Mouse (Mus musculus): ENCODE results near the gene Svs6. TPM values are rescaled to one million over a fixed set of nuclear protein-coding genes. Genes with fewer than 3 reads are reported as not detected.

Gene Svs6
- polyA plus RNA-seq, 1 experiment from 2014 or later = not detected

DNA sequence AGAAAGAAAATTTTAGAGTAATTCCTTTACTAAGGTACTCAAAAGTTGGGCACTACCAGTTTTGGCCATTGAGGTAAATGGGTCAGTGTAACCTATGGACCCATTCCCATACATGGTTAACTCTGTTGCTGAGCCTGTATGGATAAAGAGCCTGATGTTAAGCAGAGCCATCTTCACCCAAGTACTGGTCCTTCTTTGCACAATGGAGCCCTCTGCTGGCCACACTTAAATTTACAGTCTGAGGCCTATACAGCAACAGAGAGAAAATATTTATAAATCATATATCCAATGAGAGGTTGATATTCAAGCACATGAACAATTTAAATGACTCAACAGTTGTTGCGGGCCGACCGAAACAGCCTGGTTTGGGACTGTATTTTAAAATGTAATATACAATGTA, 32.4 kb downstream of the Svs6 start:
- H3K9me3 ChIP-seq (ENCODE audit: control insufficient read depth, low read length) = no peaks in the 10 kb centered on the region
- no peak overlapping the region for H3K4me3 ChIP-seq (ENCODE audit: low read depth, low read length)
- no peaks in the 10 kb centered on the region for H3K36me3 ChIP-seq (ENCODE audit: control insufficient read depth, insufficient read depth, low read length)
- DNase-seq (ENCODE audit: low spot score) = peak; percentile 64
- WGBS = 92% methylated on average over 3 of the region's 3 CpGs
- H3K9ac ChIP-seq (ENCODE audit: low read length) = no peak overlapping the region
- no peak overlapping the region for H3K4me2 ChIP-seq (ENCODE audit: low read length)
- H3K27me3 ChIP-seq (replicated peaks; ENCODE audit: control insufficient read depth, insufficient read depth, low read length) = no peaks in the 10 kb centered on the region
- no peaks in the 10 kb centered on the region for H3K4me1 ChIP-seq (replicated peaks; ENCODE audit: control insufficient read depth, insufficient read depth, low read length)
- ATAC-seq (replicated peaks; ENCODE audit: low FRiP score, low TSS enrichment, low read depth) = no peak
- H3K27ac ChIP-seq (ENCODE audit: low read depth) = no peak overlapping the region

DNA sequence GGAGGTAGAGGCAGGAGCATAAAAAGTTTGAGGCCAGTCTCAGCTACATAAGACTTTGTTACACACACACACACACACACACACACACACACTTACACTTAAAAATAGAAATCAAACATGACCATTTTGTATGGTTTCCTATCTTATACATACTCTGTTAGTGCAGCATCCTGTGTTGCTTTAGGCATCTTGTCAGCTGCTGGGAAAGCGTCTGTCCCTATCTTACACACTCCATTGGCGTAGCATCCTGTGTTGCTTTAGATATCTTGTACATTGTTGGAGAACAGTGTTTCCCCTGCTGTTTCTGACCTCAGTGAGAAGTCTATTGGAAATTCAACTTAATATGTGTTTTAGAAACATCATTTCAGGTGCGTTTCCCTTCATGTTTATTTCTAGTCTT, 36.1 kb downstream of the Svs6 start:
- H3K36me3 ChIP-seq (ENCODE audit: control insufficient read depth, insufficient read depth, low read length) = no peaks in the 10 kb centered on the region
- no peak overlapping the region for H3K4me2 ChIP-seq (ENCODE audit: low read length)
- no peaks in the 10 kb centered on the region for H3K9me3 ChIP-seq (ENCODE audit: control insufficient read depth, low read length)
- no peaks in the 10 kb centered on the region for H3K27me3 ChIP-seq (replicated peaks; ENCODE audit: control insufficient read depth, insufficient read depth, low read length)
- 84% methylated on average over 3 of the region's 3 CpGs for WGBS
- H3K4me1 ChIP-seq (replicated peaks; ENCODE audit: control insufficient read depth, insufficient read depth, low read length) = no peaks in the 10 kb centered on the region
- DNase-seq (ENCODE audit: low spot score) (no peak), ATAC-seq (replicated peaks; ENCODE audit: low FRiP score, low TSS enrichment, low read depth) (no peak)
- no peak overlapping the region for H3K4me3 ChIP-seq (ENCODE audit: low read depth, low read length)
- H3K9ac ChIP-seq (ENCODE audit: low read length) = no peak overlapping the region
- no peak overlapping the region for H3K27ac ChIP-seq (ENCODE audit: low read depth)

DNA sequence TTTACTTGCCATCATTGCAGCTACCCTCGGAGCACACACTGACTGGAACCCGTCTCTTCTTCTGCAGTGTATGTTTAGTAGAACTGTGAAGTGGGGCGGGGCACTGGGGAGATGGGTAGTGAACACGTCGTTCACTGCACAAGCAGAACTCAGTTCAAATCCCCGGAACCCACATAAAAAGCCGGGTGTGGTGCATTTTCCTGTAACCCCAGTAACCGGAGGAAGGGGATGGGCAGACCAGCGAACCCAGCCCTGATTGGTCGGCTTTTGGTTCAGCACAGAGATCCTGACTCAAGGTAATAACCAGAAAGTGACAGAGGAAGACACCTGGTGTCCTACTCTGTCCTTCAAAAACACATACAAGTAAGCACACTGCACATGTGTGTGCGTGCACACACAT, 36.8 kb downstream of the Svs6 start:
- WGBS = 90% methylated on average over 11 of the region's 11 CpGs

DNA sequence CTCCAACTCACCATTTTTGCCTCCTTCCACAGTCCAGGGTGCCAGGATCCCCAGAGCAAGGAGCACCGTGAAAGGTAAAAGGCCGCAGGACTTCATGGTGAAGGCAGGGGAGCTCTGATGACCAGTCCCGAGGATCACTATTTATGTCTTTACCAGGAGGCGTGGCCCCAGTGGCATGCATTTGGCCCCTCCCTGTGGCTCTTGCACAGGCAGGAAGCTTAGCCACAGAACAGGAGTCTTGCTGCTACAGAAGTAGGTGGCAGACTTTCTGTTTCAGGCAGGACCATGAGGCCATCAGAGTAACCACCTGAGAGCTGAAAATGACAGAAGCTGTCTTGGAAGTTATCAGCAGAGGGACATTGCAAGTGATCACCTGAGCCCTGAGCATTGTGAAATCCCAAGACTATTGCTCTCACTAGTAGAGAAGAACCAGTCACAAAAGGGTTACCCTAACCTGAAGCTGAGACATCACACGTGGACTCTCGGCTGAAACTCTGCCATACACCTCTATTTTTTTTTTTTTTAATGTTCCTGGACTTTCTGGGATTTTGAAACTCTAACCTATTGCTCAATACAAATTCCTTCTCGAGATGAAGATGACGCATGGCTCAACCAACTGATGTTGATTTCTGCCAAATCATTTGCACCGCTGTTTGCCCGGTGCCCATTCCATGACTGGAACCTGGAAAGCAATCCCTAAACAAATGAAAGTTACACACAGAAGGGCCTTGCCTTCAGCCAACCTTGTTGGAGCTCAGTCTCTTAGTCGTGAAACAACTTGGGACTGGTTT, 39.8 kb downstream of the Svs6 start:
- WGBS = 73% methylated on average over 11 of the region's 11 CpGs

More for the DNA sequence above, 36.8 kb downstream of the Svs6 start:
- Histone ChIP-seq H3K4me2 (ENCODE audit: low read length) (no peak overlapping the region), H3K36me3 (ENCODE audit: control insufficient read depth, insufficient read depth, low read length) (no peaks in the 10 kb centered on the region), H3K27ac (ENCODE audit: low read depth) (no peak overlapping the region), H3K27me3 (replicated peaks; ENCODE audit: control insufficient read depth, insufficient read depth, low read length) (no peaks in the 10 kb centered on the region), H3K9me3 (ENCODE audit: control insufficient read depth, low read length) (no peaks in the 10 kb centered on the region), H3K9ac (ENCODE audit: low read length) (no peak overlapping the region), H3K4me1 (replicated peaks; ENCODE audit: control insufficient read depth, insufficient read depth, low read length) (no peaks in the 10 kb centered on the region), H3K4me3 (ENCODE audit: low read depth, low read length) (no peak overlapping the region)
- ATAC-seq (replicated peaks; ENCODE audit: low FRiP score, low TSS enrichment, low read depth) (no peak), DNase-seq (ENCODE audit: low spot score) (no peak)

DNA sequence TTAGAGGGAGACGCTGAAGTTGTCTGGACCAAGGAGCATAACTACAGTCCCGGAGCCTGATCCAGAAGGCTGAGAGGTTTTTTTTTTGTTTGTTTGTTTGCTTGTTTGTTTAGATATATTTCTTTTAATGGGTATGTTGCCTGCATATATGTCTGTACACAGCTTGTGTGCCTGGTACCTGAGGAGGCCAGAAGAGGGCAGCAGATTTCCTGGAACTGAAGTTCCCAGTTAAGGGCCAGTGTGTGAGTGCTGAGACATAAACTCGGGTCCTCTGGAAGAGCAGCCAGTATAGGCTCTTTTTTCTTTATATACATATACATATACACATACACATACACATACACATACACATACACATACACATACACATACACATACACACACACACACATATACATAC, 41.8 kb downstream of the Svs6 start:
- no peak overlapping the region for H3K9ac ChIP-seq (ENCODE audit: low read length)
- no peak overlapping the region for H3K27ac ChIP-seq (ENCODE audit: low read depth)
- ATAC-seq (replicated peaks; ENCODE audit: low FRiP score, low TSS enrichment, low read depth) = no peak
- WGBS = 82% methylated on average over 3 of the region's 3 CpGs
- no peaks in the 10 kb centered on the region for H3K4me1 ChIP-seq (replicated peaks; ENCODE audit: control insufficient read depth, insufficient read depth, low read length)
- H3K4me2 ChIP-seq (ENCODE audit: low read length) = no peak overlapping the region
- H3K27me3 ChIP-seq (replicated peaks; ENCODE audit: control insufficient read depth, insufficient read depth, low read length) = 0 out of 2 replicates have a peak, but pooled peaks cover 3% of the 10 kb centered on the region
- no peak overlapping the region for H3K4me3 ChIP-seq (ENCODE audit: low read depth, low read length)
- DNase-seq (ENCODE audit: low spot score) = no peak
- H3K36me3 ChIP-seq (ENCODE audit: control insufficient read depth, insufficient read depth, low read length) = no peaks in the 10 kb centered on the region
- no peaks in the 10 kb centered on the region for H3K9me3 ChIP-seq (ENCODE audit: control insufficient read depth, low read length)

More for the DNA sequence above, 39.8 kb downstream of the Svs6 start:
- H3K9ac ChIP-seq (ENCODE audit: low read length) = no peak overlapping the region
- H3K27me3 ChIP-seq (replicated peaks; ENCODE audit: control insufficient read depth, insufficient read depth, low read length) = 0 out of 2 replicates have a peak, but pooled peaks cover 3% of the 10 kb centered on the region
- no peak overlapping the region for H3K4me2 ChIP-seq (ENCODE audit: low read length)
- no peaks in the 10 kb centered on the region for H3K36me3 ChIP-seq (ENCODE audit: control insufficient read depth, insufficient read depth, low read length)
- ATAC-seq (replicated peaks; ENCODE audit: low FRiP score, low TSS enrichment, low read depth) (no peak), DNase-seq (ENCODE audit: low spot score) (no peak)
- no peak overlapping the region for H3K4me3 ChIP-seq (ENCODE audit: low read depth, low read length)
- H3K9me3 ChIP-seq (ENCODE audit: control insufficient read depth, low read length) = no peaks in the 10 kb centered on the region
- H3K27ac ChIP-seq (ENCODE audit: low read depth) = no peak overlapping the region
- no peaks in the 10 kb centered on the region for H3K4me1 ChIP-seq (replicated peaks; ENCODE audit: control insufficient read depth, insufficient read depth, low read length)

DNA sequence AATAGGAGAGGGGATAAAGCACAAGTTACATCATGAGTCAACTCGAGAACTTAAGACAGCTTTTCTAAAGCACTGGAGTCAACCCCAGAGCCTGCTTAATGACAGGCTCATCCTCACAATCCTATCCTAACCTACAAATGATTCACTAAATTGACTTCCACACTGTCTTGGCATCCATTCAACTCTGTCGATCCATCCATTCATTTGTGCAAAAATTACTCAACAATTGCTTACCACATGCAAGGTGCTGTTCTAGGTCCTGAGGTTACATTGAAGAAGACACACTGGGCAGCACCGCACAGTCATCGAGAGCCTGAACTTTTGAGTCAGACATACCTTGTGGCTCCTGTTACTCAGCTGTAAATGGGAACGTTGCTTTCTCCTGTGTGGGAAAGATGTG, 42.5 kb downstream of the Svs6 start:
- no peaks in the 10 kb centered on the region for H3K9me3 ChIP-seq (ENCODE audit: control insufficient read depth, low read length)
- H3K27me3 ChIP-seq (replicated peaks; ENCODE audit: control insufficient read depth, insufficient read depth, low read length) = 0 out of 2 replicates have a peak, but pooled peaks cover 3% of the 10 kb centered on the region

DNA sequence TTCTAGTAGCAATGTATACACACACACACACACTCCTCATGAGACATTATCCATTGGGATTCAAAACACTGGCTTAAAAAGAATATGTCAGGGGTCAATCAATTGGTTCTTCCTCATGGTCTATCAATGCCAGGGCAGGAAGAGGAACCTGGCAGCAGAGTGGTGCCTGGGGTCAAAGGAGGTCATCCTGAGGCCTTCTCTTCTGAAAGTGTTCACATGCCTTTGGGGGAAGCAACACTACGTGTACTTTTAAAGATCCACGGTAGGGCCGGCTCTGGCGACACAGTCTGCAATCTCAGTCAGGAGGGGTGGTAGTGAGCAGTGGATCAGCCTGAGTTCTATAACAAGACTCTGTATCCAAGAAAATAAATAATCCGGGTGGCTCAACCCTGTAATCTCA, 43.1 kb downstream of the Svs6 start:
- ATAC-seq (replicated peaks; ENCODE audit: low FRiP score, low TSS enrichment, low read depth) (no peak), DNase-seq (ENCODE audit: low spot score) (no peak)
- Histone ChIP-seq H3K9me3 (ENCODE audit: control insufficient read depth, low read length) (no peaks in the 10 kb centered on the region), H3K9ac (ENCODE audit: low read length) (no peak overlapping the region), H3K36me3 (ENCODE audit: control insufficient read depth, insufficient read depth, low read length) (no peaks in the 10 kb centered on the region), H3K27me3 (replicated peaks; ENCODE audit: control insufficient read depth, insufficient read depth, low read length) (0 out of 2 replicates have a peak, but pooled peaks cover 3% of the 10 kb centered on the region), H3K4me3 (ENCODE audit: low read depth, low read length) (no peak overlapping the region), H3K27ac (ENCODE audit: low read depth) (no peak overlapping the region), H3K4me2 (ENCODE audit: low read length) (no peak overlapping the region), H3K4me1 (replicated peaks; ENCODE audit: control insufficient read depth, insufficient read depth, low read length) (no peaks in the 10 kb centered on the region)
- WGBS = 73% methylated on average over 5 of the region's 5 CpGs

More for the DNA sequence above, 42.5 kb downstream of the Svs6 start:
- WGBS = 82% methylated on average over 5 of the region's 5 CpGs
- no peak for DNase-seq (ENCODE audit: low spot score)
- no peak overlapping the region for H3K4me3 ChIP-seq (ENCODE audit: low read depth, low read length)
- H3K4me1 ChIP-seq (replicated peaks; ENCODE audit: control insufficient read depth, insufficient read depth, low read length) = no peaks in the 10 kb centered on the region
- no peak overlapping the region for H3K9ac ChIP-seq (ENCODE audit: low read length)
- no peak overlapping the region for H3K27ac ChIP-seq (ENCODE audit: low read depth)
- H3K4me2 ChIP-seq (ENCODE audit: low read length) = no peak overlapping the region
- ATAC-seq (replicated peaks; ENCODE audit: low FRiP score, low TSS enrichment, low read depth) = no peak
- H3K36me3 ChIP-seq (ENCODE audit: control insufficient read depth, insufficient read depth, low read length) = no peaks in the 10 kb centered on the region

DNA sequence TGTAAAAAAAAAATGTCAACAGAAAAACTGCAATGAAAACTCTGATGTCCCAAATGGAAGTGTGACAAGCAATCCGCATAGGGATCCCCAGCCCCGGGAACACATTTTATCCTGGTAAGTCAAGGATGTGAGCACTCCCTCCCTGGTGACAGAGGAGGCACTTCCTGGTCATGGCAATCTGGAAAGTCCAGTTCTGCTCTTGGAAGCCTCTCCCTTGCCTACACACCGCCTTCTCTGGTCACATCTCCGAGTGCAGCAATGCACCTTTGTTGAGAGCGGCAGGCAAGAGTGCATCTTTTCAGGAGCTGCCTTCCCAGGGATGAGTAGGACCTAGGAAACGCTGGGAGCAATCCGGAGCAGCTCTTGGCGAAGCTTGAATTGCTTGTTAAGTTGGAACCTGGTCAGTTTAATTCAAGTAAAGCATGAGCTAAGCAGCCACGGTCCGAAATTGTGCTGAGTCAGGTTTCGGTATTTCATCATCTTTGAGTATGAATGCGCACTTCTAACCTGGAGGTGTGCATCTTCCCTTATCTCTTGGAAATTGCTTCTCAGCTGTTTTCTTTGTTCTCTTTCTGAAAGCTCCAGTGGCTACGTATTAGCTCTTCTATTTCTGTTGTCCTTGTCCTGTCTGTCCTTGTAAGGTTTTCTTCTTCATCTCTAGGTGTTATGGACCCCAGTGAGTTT, 44.6 kb downstream of the Svs6 start:
- H3K9ac ChIP-seq (ENCODE audit: low read length) = no peak overlapping the region
- DNase-seq (ENCODE audit: low spot score) = no peak
- H3K4me1 ChIP-seq (replicated peaks; ENCODE audit: control insufficient read depth, insufficient read depth, low read length) = no peaks in the 10 kb centered on the region
- WGBS = 31% methylated on average over 13 of the region's 13 CpGs
- no peaks in the 10 kb centered on the region for H3K9me3 ChIP-seq (ENCODE audit: control insufficient read depth, low read length)
- ATAC-seq (replicated peaks; ENCODE audit: low FRiP score, low TSS enrichment, low read depth) = no peak
- no peak overlapping the region for H3K4me3 ChIP-seq (ENCODE audit: low read depth, low read length)
- H3K4me2 ChIP-seq (ENCODE audit: low read length) = no peak overlapping the region
- no peaks in the 10 kb centered on the region for H3K36me3 ChIP-seq (ENCODE audit: control insufficient read depth, insufficient read depth, low read length)
- H3K27me3 ChIP-seq (replicated peaks; ENCODE audit: control insufficient read depth, insufficient read depth, low read length) = 0 out of 2 replicates have a peak, but pooled peaks cover 3% of the 10 kb centered on the region
- no peak overlapping the region for H3K27ac ChIP-seq (ENCODE audit: low read depth)
